Mouse (Mus musculus) kidney, postnatal 0 days (tissue): Measurements from ENCODE around the gene Hist1h2bk. TPM values are rescaled to one million over a fixed set of nuclear protein-coding genes. Genes with fewer than 3 reads are reported as not detected.

Source experiments
- ATAC-seq: fragments of 200-750 bp; cut with Nextera tagmentation; replicated peaks from 2 replicates; pipeline ENCODE4 v1.8.0; 2017; ENCODE audit warnings: low read depth, moderate number of reproducible peaks, moderate TSS enrichment, moderate library complexity; ENCODE audit not compliant: low FRiP score
- DNase-seq: peaks from one replicate; pipeline ENCODE4 v3.0.0-alpha.2; 2016; ENCODE audit warnings: low spot score
- H3K27ac ChIP-seq: fragments of 300-500 bp; sonication (generic); 2 replicates; pipeline ENCODE4 v1.5.1; 2014; ENCODE audit warnings: mild to moderate bottlenecking
- H3K27me3 ChIP-seq: fragments of 300-500 bp; sonication (generic); 2 replicates; pipeline ENCODE4 v1.6.1; 2014; ENCODE audit warnings: low read length, mixed read lengths; ENCODE audit not compliant: insufficient read depth
- H3K36me3 ChIP-seq: fragments of 300-500 bp; sonication (generic); 2 replicates; pipeline ENCODE4 v1.6.1; 2014; ENCODE audit warnings: low read length, mixed read lengths; ENCODE audit not compliant: insufficient read depth
- H3K4me1 ChIP-seq: fragments of 300-500 bp; sonication (generic); replicated peaks from 2 replicates; pipeline ENCODE4 v1.6.1; 2014; ENCODE audit warnings: antibody characterized with exemption, low read length, mixed read lengths; ENCODE audit not compliant: insufficient read depth
- H3K4me2 ChIP-seq: fragments of 300-500 bp; sonication (generic); 2 replicates; pipeline ENCODE4 v1.6.1; 2014; ENCODE audit warnings: mild to moderate bottlenecking, low read length, moderate library complexity, mixed read lengths
- H3K4me3 ChIP-seq: fragments of 300-500 bp; sonication (generic); replicated peaks from 2 replicates; pipeline ENCODE4 v1.5.1; 2014; ENCODE audit warnings: low read depth, low read length
- H3K9ac ChIP-seq: fragments of 300-500 bp; sonication (generic); 2 replicates; pipeline ENCODE4 v1.6.1; 2014; ENCODE audit warnings: low read depth, low read length
- H3K9me3 ChIP-seq: fragments of 300-500 bp; sonication (generic); replicated peaks from 2 replicates; pipeline ENCODE4 v1.6.1; 2016; ENCODE audit warnings: low read length, inconsistent platforms, mixed read lengths
- CTCF ChIP-seq: IDR thresholded peaks from 2 replicates; pipeline ENCODE4 v1.5.1; 2016; ENCODE audit warnings: antibody characterized with exemption, low read depth, mild to moderate bottlenecking, moderate library complexity
- WGBS: fragments of 180-500 bp; shearing (Covaris S2); extraction: QIAGEN DNeasy Blood & Tissue Kit; methylation state at CpG from one replicate; pipeline ENCODE4 v1.1.7; 2014; 5-methylcytosine and 5-hydroxymethylcytosine counted together
- polyA plus RNA-seq: library from polyadenylated mRNA; unstranded; fragments of >200 nt; fragmentation: Nextera tagmentation; extraction: Ambion mirVana; gene quantifications from 2 replicates; pipeline ENCODE4 v1.2.1, GENCODE M21; 2015

Hist1h2bk gene
- polyA plus RNA-seq, 1 experiment from 2014 or later, result 4.0 TPM

- Histone ChIP-seq H3K27ac (no peak overlapping the region), H3K9ac (no peak overlapping the region), H3K9me3 (no peaks in the 10 kb centered on the region), H3K4me2 (no peak overlapping the region), H3K4me3 (no peak overlapping the region), H3K36me3 (no peaks in the 10 kb centered on the region), H3K4me1 (0 out of 2 replicates have a peak, but pooled peaks cover 10% of the 10 kb centered on the region), H3K27me3 (peaks cover 93% of the 10 kb centered on the region)
- no peak for TF ChIP-seq CTCF
- DNase-seq (no peak), ATAC-seq (no peak)
- 54% methylated on average over 2 of the region's 2 CpGs for WGBS
Measured at GRCm38 (mm10) chr13:22001346-22001745, 34.3 kb upstream of the Hist1h2bk start.

GRCm38 (mm10) chr13:22001823-22002222 lies 33.8 kb upstream of the Hist1h2bk start:
- Histone ChIP-seq H3K27ac (no peak overlapping the region), H3K4me3 (no peak overlapping the region), H3K4me2 (no peak overlapping the region), H3K27me3 (peaks cover 93% of the 10 kb centered on the region), H3K36me3 (no peaks in the 10 kb centered on the region), H3K9ac (no peak overlapping the region), H3K9me3 (no peaks in the 10 kb centered on the region), H3K4me1 (peaks cover 12% of the 10 kb centered on the region)
- no peak for ATAC-seq
- WGBS, result 17% methylated on average over 5 of the region's 5 CpGs
- no peak for DNase-seq
- TF ChIP-seq CTCF, result no peak

GRCm38 (mm10) chr13:22005605-22006333 lies 29.9 kb upstream of the Hist1h2bk start:
- Histone ChIP-seq H3K4me3 (peak overlapping the region; percentile 46), H3K9me3 (no peaks in the 10 kb centered on the region), H3K27ac (no peak overlapping the region), H3K4me2 (peak overlapping the region; percentile 79), H3K27me3 (peaks cover 94% of the 10 kb centered on the region), H3K4me1 (peaks cover 9% of the 10 kb centered on the region), H3K9ac (peak overlapping the region; percentile 19), H3K36me3 (no peaks in the 10 kb centered on the region)
- ATAC-seq, result peak; percentile 71; the same call in 1 of the 2 replicates
- peak; percentile 50 for DNase-seq
- WGBS, result 1% methylated on average over 45 of the region's 45 CpGs
- no peak for TF ChIP-seq CTCF

GRCm38 (mm10) chr13:22006334-22007120 lies 29.1 kb upstream of the Hist1h2bk start:
- ATAC-seq (peak; percentile 87), DNase-seq (peak; percentile 69)
- peak overlapping the region; percentile 19; the same call in 1 of the 2 replicates for H3K9ac ChIP-seq
- peaks cover 91% of the 10 kb centered on the region for H3K27me3 ChIP-seq
- TF ChIP-seq CTCF, result peak; percentile 18; the same call in 1 of the 2 replicates
- peak overlapping the region; percentile 46 for H3K4me3 ChIP-seq
- WGBS, result under 1% methylated on average over 38 of the region's 38 CpGs
- H3K27ac ChIP-seq, result no peak overlapping the region
- no peaks in the 10 kb centered on the region for H3K36me3 ChIP-seq
- no peaks in the 10 kb centered on the region for H3K9me3 ChIP-seq
- H3K4me2 ChIP-seq, result peak overlapping the region; percentile 79
- peaks cover 9% of the 10 kb centered on the region for H3K4me1 ChIP-seq

- Histone ChIP-seq H3K4me2 (peak overlapping the region; percentile 79), H3K4me3 (peak overlapping the region; percentile 46), H3K4me1 (peaks cover 9% of the 10 kb centered on the region), H3K36me3 (no peaks in the 10 kb centered on the region), H3K9ac (0 out of 2 replicates have a peak overlapping the region, but pooled peaks have one; percentile 19), H3K27me3 (peaks cover 89% of the 10 kb centered on the region), H3K27ac (no peak overlapping the region), H3K9me3 (no peaks in the 10 kb centered on the region)
- ATAC-seq, result no peak
- no peak for TF ChIP-seq CTCF
- WGBS, result 5% methylated on average over 18 of the region's 18 CpGs
- no peak for DNase-seq
Measured at GRCm38 (mm10) chr13:22007121-22007510, 28.6 kb upstream of the Hist1h2bk start.

GRCm38 (mm10) chr13:22007872-22008271 lies 27.8 kb upstream of the Hist1h2bk start:
- TF ChIP-seq CTCF, result no peak
- Histone ChIP-seq H3K9ac (no peak overlapping the region), H3K4me1 (peaks cover 9% of the 10 kb centered on the region), H3K4me2 (no peak overlapping the region), H3K36me3 (no peaks in the 10 kb centered on the region), H3K9me3 (no peaks in the 10 kb centered on the region), H3K27ac (no peak overlapping the region), H3K27me3 (peaks cover 87% of the 10 kb centered on the region), H3K4me3 (no peak overlapping the region)
- ATAC-seq (no peak), DNase-seq (no peak)
- 48% methylated on average over 7 of the region's 7 CpGs for WGBS
